Mouse (Mus musculus) midbrain, postnatal 0 days (tissue): Measurements from ENCODE around the gene Slc17a7. TPM values are rescaled to one million over a fixed set of nuclear protein-coding genes. Genes with fewer than 3 reads are reported as not detected.
A peak's percentile ranks its signal among the peaks of the same experiment; 100 is the strongest.

Source experiments
- ATAC-seq: fragments of 200-750 bp; cut with Nextera tagmentation; 2 replicates; pipeline ENCODE4 v1.8.0; 2017; ENCODE audit warnings: moderate number of reproducible peaks, mild to moderate bottlenecking, moderate TSS enrichment, moderate library complexity; ENCODE audit not compliant: low FRiP score
- DNase-seq: peaks from one replicate; pipeline ENCODE4 v3.0.0-alpha.2; 2015; ENCODE audit warnings: low spot score
- H3K27ac ChIP-seq: fragments of 300-500 bp; sonication (generic); 2 replicates; pipeline ENCODE4 v1.5.1; 2014; ENCODE audit warnings: low read depth, mild to moderate bottlenecking, low read length, mixed read lengths
- H3K27me3 ChIP-seq: fragments of 300-500 bp; sonication (generic); 2 replicates; pipeline ENCODE4 v1.6.1; 2014; ENCODE audit warnings: low read length, control low read depth, mixed read lengths; ENCODE audit not compliant: insufficient read depth
- H3K36me3 ChIP-seq: fragments of 300-500 bp; sonication (generic); 2 replicates; pipeline ENCODE4 v1.6.1; 2014; ENCODE audit warnings: low read length, control low read depth, mixed read lengths; ENCODE audit not compliant: insufficient read depth
- H3K4me1 ChIP-seq: fragments of 300-500 bp; sonication (generic); 2 replicates; pipeline ENCODE4 v1.6.1; 2014; ENCODE audit warnings: mild to moderate bottlenecking, control low read depth, antibody characterized with exemption, low read length, mixed read lengths; ENCODE audit not compliant: insufficient read depth
- H3K4me2 ChIP-seq: fragments of 300-500 bp; sonication (generic); 2 replicates; pipeline ENCODE4 v1.6.1; 2014; ENCODE audit warnings: low read depth, mild to moderate bottlenecking, low read length, mixed read lengths; ENCODE audit not compliant: poor library complexity, severe bottlenecking
- H3K4me3 ChIP-seq: fragments of 300-500 bp; sonication (generic); 2 replicates; pipeline ENCODE4 v1.5.1; 2014; ENCODE audit warnings: low read depth, mild to moderate bottlenecking, low read length, moderate library complexity
- H3K9ac ChIP-seq: fragments of 300-500 bp; sonication (generic); replicated peaks from 2 replicates; pipeline ENCODE4 v1.6.1; 2014; ENCODE audit warnings: mild to moderate bottlenecking, low read length, moderate library complexity, mixed read lengths; ENCODE audit not compliant: poor library complexity, severe bottlenecking
- H3K9me3 ChIP-seq: fragments of 300-500 bp; sonication (generic); 2 replicates; pipeline ENCODE4 v1.6.1; 2016; ENCODE audit warnings: low read length, control low read depth
- CTCF ChIP-seq: IDR thresholded peaks from 2 replicates; pipeline ENCODE4 v1.5.1; 2016; ENCODE audit warnings: antibody characterized with exemption, mild to moderate bottlenecking
- WGBS: fragments of 180-500 bp; shearing (Covaris S2); extraction: QIAGEN DNeasy Blood & Tissue Kit; methylation state at CpG from one replicate; pipeline ENCODE4 v1.1.7; 2014; 5-methylcytosine and 5-hydroxymethylcytosine counted together
- polyA plus RNA-seq: library from polyadenylated mRNA; unstranded; fragments of >200 nt; fragmentation: Nextera tagmentation; extraction: Ambion mirVana; gene quantifications from 2 replicates; pipeline ENCODE4 v1.2.1, GENCODE M21; 2015
- total RNA-seq: library from RNA; depleted of rRNA; stranded (reverse); fragments of >200 nt; gene quantifications from 2 replicates; pipeline ENCODE4 v1.2.3, GENCODE M21; 2014; rRNA removed

The Slc17a7 gene
- total RNA-seq (1.9 and 2.5 TPM in 2 replicates), polyA plus RNA-seq (0.95 and 0.96 TPM in 2 replicates)

DNA sequence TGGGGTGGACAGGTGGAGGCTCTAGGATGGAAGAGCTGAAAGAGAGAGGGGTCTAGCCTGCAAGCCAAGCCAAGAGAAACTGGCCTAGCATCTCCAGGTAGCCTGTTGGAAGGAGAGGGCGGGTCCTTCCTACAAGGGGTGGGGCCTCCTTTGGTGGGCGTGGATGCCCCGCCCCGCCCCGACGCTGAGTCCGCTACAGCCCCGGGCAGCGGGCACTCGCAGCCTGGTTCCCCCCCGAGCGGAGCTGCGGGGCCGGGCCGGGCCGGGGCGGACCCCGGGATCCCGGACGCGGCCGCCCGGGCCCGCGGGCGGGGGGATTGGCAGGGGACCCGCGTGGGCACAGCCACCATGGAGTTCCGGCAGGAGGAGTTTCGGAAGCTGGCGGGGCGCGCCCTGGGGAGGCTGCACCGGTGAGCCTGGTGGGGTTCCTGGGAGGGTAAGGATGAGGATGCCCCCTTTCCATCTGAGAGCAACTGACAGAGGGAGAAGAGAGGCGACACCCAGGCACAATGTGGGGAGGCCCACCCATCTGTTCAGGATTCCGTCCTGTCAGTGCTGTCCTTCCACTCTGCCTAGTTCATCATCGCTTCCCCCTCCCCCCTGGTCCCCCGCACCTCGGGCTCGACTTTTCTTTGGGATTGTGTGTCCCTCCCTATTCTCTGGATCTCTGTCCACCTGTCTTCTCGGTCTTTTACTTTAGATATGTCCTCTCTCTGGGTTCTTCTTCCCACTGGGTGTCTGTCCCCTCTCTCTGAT lies at the start of gene Slc17a7:
Slc17a7 (plus strand) TSS at position 215 of the 756 bp plus-strand sequence.
- Histone ChIP-seq H3K4me1 (peaks cover 12% of the 10 kb centered on the region; the same call in 1 of the 2 replicates), H3K27ac (no peak within 1 kb of the TSS), H3K36me3 (peaks cover 13% of the 10 kb centered on the region), H3K4me3 (peak within 1 kb of the TSS; percentile 33), H3K4me2 (peak within 1 kb of the TSS; percentile 60), H3K9ac (peak within 1 kb of the TSS; percentile 50), H3K27me3 (peaks cover 49% of the 10 kb centered on the region), H3K9me3 (no peaks in the 10 kb centered on the region)
- DNase-seq (no peak), ATAC-seq (no peak)
- whole genome bisulfite sequencing: 2% methylated on average over 21 of the region's 41 CpGs
- no peak for TF ChIP-seq CTCF

DNA sequence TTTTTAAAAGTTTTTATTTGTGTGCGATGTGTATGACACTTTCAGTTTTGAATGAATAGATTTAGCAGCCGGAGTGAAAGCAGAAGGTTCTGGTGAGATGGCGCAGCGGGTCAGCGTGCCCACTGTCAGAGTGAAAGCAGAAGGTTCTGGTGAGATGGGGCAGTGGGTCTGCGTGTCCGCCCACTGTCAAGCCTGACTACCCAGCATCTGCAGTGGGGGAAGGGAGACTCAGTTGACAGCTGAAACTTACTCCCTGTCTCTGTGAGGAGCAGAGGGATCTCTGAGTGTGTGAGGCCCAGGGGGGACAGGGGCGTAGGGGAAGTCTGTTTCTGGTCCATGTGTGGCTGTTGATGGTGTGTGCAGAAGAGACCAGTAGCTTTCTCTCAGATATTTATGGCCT lies 46.2 kb upstream of the Slc17a7 start:
- 81% methylated on average over 8 of the region's 8 CpGs for WGBS
- no peaks in the 10 kb centered on the region for H3K27me3 ChIP-seq
- peaks cover 33% of the 10 kb centered on the region for H3K36me3 ChIP-seq
- H3K4me3 ChIP-seq: no peak overlapping the region
- H3K4me2 ChIP-seq: no peak overlapping the region
- H3K27ac ChIP-seq: no peak overlapping the region
- H3K9ac ChIP-seq: no peak overlapping the region
- H3K9me3 ChIP-seq: no peaks in the 10 kb centered on the region
- no peak for TF ChIP-seq CTCF
- ATAC-seq: no peak
- no peak for DNase-seq
- no peaks in the 10 kb centered on the region; the same call in 1 of the 2 replicates for H3K4me1 ChIP-seq

DNA sequence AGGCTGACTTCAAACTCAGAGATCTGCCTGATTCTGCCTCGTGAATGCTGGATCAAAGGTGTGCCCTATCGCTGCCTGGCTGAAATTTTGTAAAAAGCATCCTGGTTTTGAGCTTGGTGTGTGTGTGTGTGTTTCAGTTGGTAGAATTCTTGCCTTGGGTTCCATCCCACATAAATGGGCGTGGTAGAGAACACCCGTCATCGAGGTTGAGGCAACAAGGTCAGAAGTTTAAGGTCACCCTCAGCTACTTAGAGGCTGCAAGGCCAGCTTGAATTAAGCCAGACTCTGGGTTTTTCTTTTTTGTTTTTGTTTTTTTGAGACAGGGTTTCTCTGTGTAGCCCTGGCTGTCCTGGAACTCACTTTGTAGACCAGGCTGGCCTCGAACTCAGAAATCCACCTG lies 45.4 kb upstream of the Slc17a7 start:
- Histone ChIP-seq H3K4me3 (no peak overlapping the region), H3K9me3 (no peaks in the 10 kb centered on the region), H3K9ac (no peak overlapping the region), H3K27me3 (no peaks in the 10 kb centered on the region), H3K4me2 (no peak overlapping the region), H3K27ac (no peak overlapping the region), H3K36me3 (peaks cover 34% of the 10 kb centered on the region), H3K4me1 (peaks cover 3% of the 10 kb centered on the region; the same call in 1 of the 2 replicates)
- TF ChIP-seq CTCF: no peak
- DNase-seq (no peak), ATAC-seq (no peak)
- 93% methylated on average over 6 of the region's 6 CpGs for WGBS

DNA sequence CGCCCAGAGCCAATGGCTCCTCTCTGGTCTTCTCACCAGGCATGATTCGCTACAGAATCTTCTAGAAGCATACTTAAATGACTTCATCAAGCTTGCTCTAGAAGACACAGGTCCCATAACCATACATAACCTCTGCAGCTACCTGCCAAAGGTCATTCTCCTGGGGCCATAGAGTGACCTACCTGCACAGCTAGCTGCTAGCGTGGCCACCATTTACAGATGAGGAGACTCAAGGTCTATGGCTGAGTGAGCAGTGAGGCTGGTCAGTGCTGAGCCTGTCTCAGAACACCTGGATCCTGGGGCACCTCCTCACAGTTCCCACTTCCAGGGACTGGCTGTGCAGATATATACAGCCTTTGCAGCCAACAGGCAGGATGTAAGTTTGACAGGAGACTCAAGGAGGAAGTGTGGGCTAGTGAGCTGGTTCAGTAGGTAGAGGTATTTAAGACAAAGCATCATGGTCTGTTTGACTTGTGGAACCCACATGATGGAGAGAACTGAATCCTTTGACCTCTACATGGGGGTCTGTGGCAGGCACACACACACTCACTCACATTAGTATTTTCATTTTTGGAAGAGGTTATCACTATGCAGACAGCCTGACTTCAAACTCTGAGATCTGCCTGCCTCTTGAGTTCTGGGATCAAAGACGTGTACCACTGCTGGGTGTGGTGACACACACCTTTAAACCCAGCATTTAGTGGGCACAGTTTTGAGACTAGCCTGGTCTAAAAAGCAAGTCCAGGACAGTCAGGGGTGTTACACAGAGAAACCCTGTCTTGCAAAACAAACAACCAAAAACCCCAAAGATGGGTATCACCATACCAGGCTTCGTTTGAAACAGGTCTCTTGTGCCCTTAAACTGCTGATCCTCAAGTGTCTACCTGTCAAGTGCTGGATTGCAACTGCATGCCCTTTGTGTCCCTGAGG lies 43.7 kb upstream of the Slc17a7 start:
- Histone ChIP-seq H3K4me3 (no peak overlapping the region), H3K4me2 (no peak overlapping the region), H3K4me1 (peaks cover 3% of the 10 kb centered on the region; the same call in 1 of the 2 replicates), H3K9ac (no peak overlapping the region), H3K36me3 (peaks cover 34% of the 10 kb centered on the region), H3K27me3 (no peaks in the 10 kb centered on the region), H3K27ac (no peak overlapping the region), H3K9me3 (no peaks in the 10 kb centered on the region)
- WGBS: 85% methylated on average over 5 of the region's 5 CpGs
- DNase-seq: no peak
- no peak for TF ChIP-seq CTCF
- no peak for ATAC-seq

DNA sequence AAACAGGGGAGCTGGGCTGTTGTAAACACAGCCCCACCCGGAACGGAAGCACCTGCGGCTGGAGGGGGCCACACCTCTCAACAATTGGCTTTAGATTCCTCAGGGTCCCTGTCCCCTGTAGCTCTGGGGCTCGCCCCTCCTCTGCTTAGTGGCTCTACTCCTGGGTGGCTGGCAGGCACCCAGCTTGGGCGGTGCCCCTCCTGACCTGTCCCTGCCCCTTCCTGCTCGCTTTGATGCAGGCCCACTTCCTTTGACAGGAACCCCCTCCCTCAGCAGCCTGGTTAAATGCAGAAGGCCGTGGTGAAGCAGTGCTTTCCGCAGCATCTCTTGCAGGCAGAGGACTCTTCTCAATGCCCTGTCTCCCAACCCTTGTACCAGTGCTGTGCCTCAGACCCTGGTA lies 42.3 kb upstream of the Slc17a7 start:
- Histone ChIP-seq H3K9ac (0 out of 2 replicates have a peak overlapping the region, but pooled peaks have one; percentile 19), H3K4me1 (peaks cover 3% of the 10 kb centered on the region; the same call in 1 of the 2 replicates), H3K27me3 (no peaks in the 10 kb centered on the region), H3K36me3 (peaks cover 45% of the 10 kb centered on the region), H3K9me3 (no peaks in the 10 kb centered on the region), H3K27ac (0 out of 2 replicates have a peak overlapping the region, but pooled peaks have one; percentile 12), H3K4me2 (no peak overlapping the region), H3K4me3 (no peak overlapping the region)
- 70% methylated on average over 8 of the region's 8 CpGs for WGBS
- no peak for DNase-seq
- no peak for TF ChIP-seq CTCF
- no peak for ATAC-seq
